Mouse (Mus musculus) erythroblast, adult 5-6 weeks (primary cell): ENCODE data around the gene Olfr885. TPM values are rescaled to one million over a fixed set of nuclear protein-coding genes. Genes with fewer than 3 reads are reported as not detected.

Experiments used
- ATAC-seq: replicated peaks from 2 replicates; pipeline ENCODE4 v1.8.0; 2016; ENCODE audit warnings: moderate number of reproducible peaks, mild to moderate bottlenecking, moderate TSS enrichment, inconsistent platforms; ENCODE audit not compliant: poor library complexity, low FRiP score, severe bottlenecking
- total RNA-seq, 2 experiments: library from RNA; stranded (forward) in 1 of 2; stranded (reverse) in 1 of 2; fragments of 150-400 nt in 1 of 2; fragments of 200-764, 138-1000 nt in 1 of 2; gene quantifications; 2 replicates each; pipeline versions ENCODE4 v1.2.3 to v1.2.4; 2015 to 2017; ENCODE audit warnings: low replicate concordance in 2 of 2

Gene Olfr885
- total RNA-seq (2015; ENCODE audit: low replicate concordance) (not detected in 2 replicates), total RNA-seq (2017; ENCODE audit: low replicate concordance) (not detected in 2 replicates)

GRCm38 (mm10) chr9:38061022-38061421, at the start of gene Olfr885:
Olfr885 (plus strand) TSS chr9:38061322.
- ATAC-seq, result no peak

GRCm38 (mm10) chr9:38025508-38025907, 35.6 kb upstream of the Olfr885 start, which contains the start of gene Olfr883:
Olfr883 (plus strand) TSS chr9:38025808.
- ATAC-seq, result no peak

- ATAC-seq, result no peak
Measured at GRCm38 (mm10) chr9:38046255-38046654, 14.9 kb upstream of the Olfr885 start, which contains the start of gene Olfr884. Olfr884 (plus strand) TSS chr9:38046555.

- ATAC-seq, result no peak
Measured at GRCm38 (mm10) chr9:38083772-38084171, 22.6 kb downstream of the Olfr885 start, which contains the start of gene Olfr887. Olfr887 (plus strand) TSS chr9:38084072.

- no peak for ATAC-seq
Measured at GRCm38 (mm10) chr9:38107828-38108227, 46.7 kb downstream of the Olfr885 start, which contains the start of gene Olfr888. Olfr888 (plus strand) TSS chr9:38108128.

Other genes with a start within 250 kb of the Olfr885 start
- not detected in 2 replicates for gene Olfr877, start 207.1 kb upstream of the Olfr885 start, total RNA-seq (2015; ENCODE audit: low replicate concordance)
- not detected in 2 replicates for gene Olfr877, start 207.1 kb upstream of the Olfr885 start, total RNA-seq (2017; ENCODE audit: low replicate concordance)
- gene Olfr145, start 164.6 kb upstream of the Olfr885 start, total RNA-seq (2015; ENCODE audit: low replicate concordance), result not detected in 2 replicates
- gene Olfr145, start 164.6 kb upstream of the Olfr885 start, total RNA-seq (2017; ENCODE audit: low replicate concordance), result not detected in 2 replicates
- gene Olfr878, start 143.5 kb upstream of the Olfr885 start, total RNA-seq (2015; ENCODE audit: low replicate concordance), result not detected in 2 replicates
- gene Olfr878, start 143.5 kb upstream of the Olfr885 start, total RNA-seq (2017; ENCODE audit: low replicate concordance), result not detected in 2 replicates
- gene Olfr881, start 69.5 kb upstream of the Olfr885 start, total RNA-seq (2015; ENCODE audit: low replicate concordance), result not detected in 2 replicates
- 0.14 TPM in 1 of 2 replicates, not detected in the other for gene Olfr881, start 69.5 kb upstream of the Olfr885 start, total RNA-seq (2017; ENCODE audit: low replicate concordance)
- gene Olfr883, start 35.5 kb upstream of the Olfr885 start, total RNA-seq (2015; ENCODE audit: low replicate concordance), result not detected in 2 replicates
- not detected in 2 replicates for gene Olfr883, start 35.5 kb upstream of the Olfr885 start, total RNA-seq (2017; ENCODE audit: low replicate concordance)
- not detected in 2 replicates for gene Olfr884, start 14.8 kb upstream of the Olfr885 start, total RNA-seq (2015; ENCODE audit: low replicate concordance)
- not detected in 2 replicates for gene Olfr884, start 14.8 kb upstream of the Olfr885 start, total RNA-seq (2017; ENCODE audit: low replicate concordance)
- gene Olfr887, start 22.8 kb downstream of the Olfr885 start, total RNA-seq (2015; ENCODE audit: low replicate concordance), result not detected in 2 replicates
- 0.14 TPM in 1 of 2 replicates, not detected in the other for gene Olfr887, start 22.8 kb downstream of the Olfr885 start, total RNA-seq (2017; ENCODE audit: low replicate concordance)
- gene Olfr888, start 46.8 kb downstream of the Olfr885 start, total RNA-seq (2015; ENCODE audit: low replicate concordance), result not detected in 2 replicates
- not detected in 2 replicates for gene Olfr888, start 46.8 kb downstream of the Olfr885 start, total RNA-seq (2017; ENCODE audit: low replicate concordance)
- gene Olfr889, start 53.9 kb downstream of the Olfr885 start, total RNA-seq (2015; ENCODE audit: low replicate concordance), result not detected in 2 replicates
- not detected in 2 replicates for gene Olfr889, start 53.9 kb downstream of the Olfr885 start, total RNA-seq (2017; ENCODE audit: low replicate concordance)
- gene Olfr890, start 81.2 kb downstream of the Olfr885 start, total RNA-seq (2015; ENCODE audit: low replicate concordance), result not detected in 2 replicates
- gene Olfr890, start 81.2 kb downstream of the Olfr885 start, total RNA-seq (2017; ENCODE audit: low replicate concordance), result not detected in 2 replicates
- gene Olfr891, start 119.5 kb downstream of the Olfr885 start, total RNA-seq (2015; ENCODE audit: low replicate concordance), result not detected in 2 replicates
- not detected in 2 replicates for gene Olfr891, start 119.5 kb downstream of the Olfr885 start, total RNA-seq (2017; ENCODE audit: low replicate concordance)
- gene Olfr893, start 147.0 kb downstream of the Olfr885 start, total RNA-seq (2015; ENCODE audit: low replicate concordance), result not detected in 2 replicates
- gene Olfr893, start 147.0 kb downstream of the Olfr885 start, total RNA-seq (2017; ENCODE audit: low replicate concordance), result not detected in 2 replicates
- gene Olfr894, start 156.7 kb downstream of the Olfr885 start, total RNA-seq (2015; ENCODE audit: low replicate concordance), result not detected in 2 replicates
- gene Olfr894, start 156.7 kb downstream of the Olfr885 start, total RNA-seq (2017; ENCODE audit: low replicate concordance), result not detected in 2 replicates
- not detected in 2 replicates for gene Olfr143, start 191.5 kb downstream of the Olfr885 start, total RNA-seq (2015; ENCODE audit: low replicate concordance)
- not detected in 2 replicates for gene Olfr143, start 191.5 kb downstream of the Olfr885 start, total RNA-seq (2017; ENCODE audit: low replicate concordance)
- not detected in 2 replicates for gene Olfr895, start 206.5 kb downstream of the Olfr885 start, total RNA-seq (2015; ENCODE audit: low replicate concordance)
- not detected in 2 replicates for gene Olfr895, start 206.5 kb downstream of the Olfr885 start, total RNA-seq (2017; ENCODE audit: low replicate concordance)
- not detected in 2 replicates for gene Olfr896-ps1, start 229.8 kb downstream of the Olfr885 start, total RNA-seq (2015; ENCODE audit: low replicate concordance)
- not detected in 2 replicates for gene Olfr896-ps1, start 229.8 kb downstream of the Olfr885 start, total RNA-seq (2017; ENCODE audit: low replicate concordance)